Mouse (Mus musculus) kidney, embryonic 16.5 days (tissue): ENCODE results near the gene Prdm16. TPM values are rescaled to one million over a fixed set of nuclear protein-coding genes. Genes with fewer than 3 reads are reported as not detected.

Experiments used
- ATAC-seq: fragments of 200-750 bp; cut with Nextera tagmentation; 2 replicates; pipeline ENCODE4 v1.8.0; 2017; ENCODE audit warnings: moderate TSS enrichment; ENCODE audit not compliant: low FRiP score, low TSS enrichment
- H3K27ac ChIP-seq: fragments of 300-500 bp; sonication (generic); 2 replicates; pipeline ENCODE4 v1.5.1; 2014; ENCODE audit warnings: low read length
- H3K27me3 ChIP-seq: fragments of 300-500 bp; sonication (generic); 2 replicates; pipeline ENCODE4 v1.6.1; 2014; ENCODE audit warnings: low read length, control low read depth, mixed read lengths; ENCODE audit not compliant: insufficient read depth
- H3K36me3 ChIP-seq: fragments of 300-500 bp; sonication (generic); 2 replicates; pipeline ENCODE4 v1.6.1; 2014; ENCODE audit warnings: low read length, control low read depth, mixed read lengths; ENCODE audit not compliant: insufficient read depth
- H3K4me1 ChIP-seq: fragments of 300-500 bp; sonication (generic); 2 replicates; pipeline ENCODE4 v1.6.1; 2014; ENCODE audit warnings: low read length, control low read depth, mixed read lengths; ENCODE audit not compliant: insufficient read depth
- H3K4me2 ChIP-seq: fragments of 300-500 bp; sonication (generic); replicated peaks from 2 replicates; pipeline ENCODE4 v1.6.1; 2014; ENCODE audit warnings: low read depth, low read length
- H3K4me3 ChIP-seq: fragments of 300-500 bp; sonication (generic); 2 replicates; pipeline ENCODE4 v1.5.1; 2014; ENCODE audit warnings: mild to moderate bottlenecking, low read length
- H3K9ac ChIP-seq: fragments of 300-500 bp; sonication (generic); replicated peaks from 2 replicates; pipeline ENCODE4 v1.6.1; 2014; ENCODE audit warnings: low read length
- H3K9me3 ChIP-seq: fragments of 300-500 bp; sonication (generic); 2 replicates; pipeline ENCODE4 v1.6.1; 2016; ENCODE audit warnings: low read length, control low read depth
- WGBS: fragments of 180-500 bp; shearing (Covaris S2); extraction: QIAGEN DNeasy Blood & Tissue Kit; methylation state at CpG from one replicate; pipeline ENCODE4 v1.1.7; 2014; 5-methylcytosine and 5-hydroxymethylcytosine counted together
- polyA plus RNA-seq: library from polyadenylated mRNA; unstranded; fragments of >200 nt; fragmentation: Nextera tagmentation; extraction: Ambion mirVana; gene quantifications from 2 replicates; pipeline ENCODE4 v1.2.1, GENCODE M21; 2015

Gene Prdm16
- polyA plus RNA-seq, 1 experiment from 2014 or later, result 22.3 TPM

DNA sequence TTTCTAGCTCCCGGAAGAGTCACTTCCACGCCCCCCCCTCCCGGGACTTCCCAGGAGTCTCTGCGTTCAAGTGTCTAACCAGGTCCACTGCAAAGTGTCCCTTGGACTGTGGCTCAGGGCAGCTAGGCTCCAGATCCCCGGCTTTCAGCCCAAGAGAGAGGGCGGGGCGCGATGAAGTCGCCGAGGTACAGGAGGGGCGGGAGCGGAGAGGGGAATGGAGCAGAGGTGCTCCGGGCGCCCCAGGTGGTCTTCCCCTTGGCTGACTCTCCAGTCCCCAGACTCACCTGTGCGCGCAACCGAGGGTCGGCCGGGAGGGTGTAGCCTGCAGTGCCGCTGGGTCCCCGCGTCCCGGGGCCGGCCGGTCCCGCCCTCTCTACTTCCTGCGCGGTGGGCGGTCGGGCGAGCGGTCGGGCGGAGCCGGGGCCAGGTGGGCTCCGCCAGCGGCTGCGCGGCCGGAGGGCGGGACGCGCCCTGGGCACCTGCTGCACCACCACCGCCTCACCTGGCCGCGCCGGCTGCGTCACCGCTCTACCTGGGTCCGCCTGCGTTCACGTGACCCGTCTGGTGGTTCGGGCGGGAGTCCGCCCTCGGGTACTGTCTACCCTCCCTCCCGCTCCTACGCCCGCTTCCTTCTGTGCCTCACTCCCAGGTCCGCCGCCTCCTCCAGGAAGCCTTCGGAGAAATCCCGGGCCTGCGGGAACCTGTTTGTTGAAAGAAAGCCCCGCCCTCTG is 337.0 kb downstream of the Prdm16 start:
- no peaks in the 10 kb centered on the region for H3K9me3 ChIP-seq
- WGBS, result under 1% methylated on average over 62 of the region's 66 CpGs
- peak overlapping the region; percentile 69 for H3K4me2 ChIP-seq
- H3K9ac ChIP-seq, result peak overlapping the region; percentile 66
- peak; percentile 80 for ATAC-seq
- H3K27ac ChIP-seq, result peak overlapping the region; percentile 91
- H3K27me3 ChIP-seq, result peaks cover 23% of the 10 kb centered on the region
- H3K4me1 ChIP-seq, result peaks cover 33% of the 10 kb centered on the region
- no peaks in the 10 kb centered on the region for H3K36me3 ChIP-seq
- H3K4me3 ChIP-seq, result peak overlapping the region; percentile 59

DNA sequence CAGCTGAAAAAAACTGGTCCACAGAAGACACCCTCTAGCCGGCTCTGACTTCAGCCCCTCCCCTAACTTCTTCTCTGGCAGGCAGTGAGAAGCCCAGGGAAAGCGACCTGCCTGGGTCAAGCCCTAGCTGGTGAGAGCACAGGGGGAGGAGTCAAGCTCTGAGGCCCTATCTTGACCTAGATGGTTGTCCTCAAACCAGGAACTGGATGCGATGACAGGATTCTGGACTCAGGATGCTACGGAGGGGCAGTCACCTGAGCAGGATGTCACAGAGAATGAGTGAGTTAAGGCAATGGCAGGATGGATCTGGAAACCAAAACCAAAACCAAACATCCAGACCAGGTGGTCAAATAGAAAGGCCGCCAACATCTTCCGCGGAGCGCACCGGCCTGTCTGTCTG is 338.9 kb downstream of the Prdm16 start:
- Histone ChIP-seq H3K4me3 (peak overlapping the region; percentile 31), H3K4me1 (peaks cover 51% of the 10 kb centered on the region), H3K4me2 (peak overlapping the region; percentile 43), H3K36me3 (no peaks in the 10 kb centered on the region), H3K27ac (peak overlapping the region; percentile 79), H3K9ac (peak overlapping the region; percentile 52), H3K9me3 (no peaks in the 10 kb centered on the region), H3K27me3 (peaks cover 23% of the 10 kb centered on the region)
- peak; percentile 18 for ATAC-seq
- WGBS, result 23% methylated on average over 9 of the region's 9 CpGs

DNA sequence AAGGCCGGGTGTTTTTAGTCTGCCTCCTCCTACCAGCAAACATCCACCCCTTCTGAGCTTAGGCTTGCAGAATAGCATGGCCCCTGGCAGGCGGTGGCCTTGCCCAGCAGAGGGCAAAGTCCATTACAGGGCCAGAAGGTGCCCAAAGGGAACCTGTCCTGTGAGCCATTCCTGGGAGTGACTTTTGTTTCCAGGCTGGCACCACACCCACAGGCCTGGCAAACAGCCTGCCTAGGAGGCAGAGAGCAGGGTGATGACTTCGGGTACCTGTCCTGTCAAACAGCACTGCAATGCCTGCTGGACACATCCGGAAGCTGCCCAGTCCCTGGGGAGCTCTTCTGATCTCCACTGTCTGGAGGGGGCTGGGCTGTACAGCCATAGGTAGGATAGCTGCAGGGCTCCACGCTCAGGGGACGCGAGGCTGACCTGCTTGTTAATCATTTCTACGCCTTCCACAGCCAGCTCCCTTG is 342.4 kb downstream of the Prdm16 start:
- Histone ChIP-seq H3K27ac (peak overlapping the region; percentile 91), H3K4me2 (0 out of 2 replicates have a peak overlapping the region, but pooled peaks have one; percentile 14), H3K9ac (0 out of 2 replicates have a peak overlapping the region, but pooled peaks have one; percentile 4), H3K27me3 (peaks cover 7% of the 10 kb centered on the region), H3K4me1 (peaks cover 46% of the 10 kb centered on the region), H3K9me3 (no peaks in the 10 kb centered on the region), H3K4me3 (no peak overlapping the region), H3K36me3 (peaks cover 5% of the 10 kb centered on the region; the same call in 1 of the 2 replicates)
- ATAC-seq, result peak; percentile 82
- 6% methylated on average over 8 of the region's 8 CpGs for WGBS

DNA sequence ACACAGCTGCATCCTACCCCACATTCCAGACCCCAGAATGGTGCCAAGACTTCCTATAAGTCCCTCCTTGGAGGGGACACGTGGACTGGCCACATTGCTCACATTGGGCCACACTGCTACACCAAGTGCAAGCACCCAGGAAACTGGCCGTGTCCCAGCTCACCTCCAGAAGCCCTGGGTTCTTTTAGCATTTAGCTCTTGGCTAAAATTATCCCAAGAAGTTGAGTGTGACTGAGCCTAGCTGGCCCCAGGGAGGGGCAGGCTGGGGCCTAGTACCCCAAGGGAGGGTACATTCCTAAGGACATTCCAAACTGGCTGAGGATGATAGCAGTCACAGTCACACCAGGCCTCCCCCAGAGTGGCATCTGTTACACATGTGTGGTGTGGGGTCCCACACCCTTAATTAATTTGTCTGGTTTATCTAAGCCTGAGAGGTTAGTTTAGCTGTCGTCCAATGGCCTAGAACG is 342.9 kb downstream of the Prdm16 start:
- Histone ChIP-seq H3K4me3 (no peak overlapping the region), H3K9ac (peak overlapping the region; percentile 27), H3K27ac (peak overlapping the region; percentile 91), H3K4me1 (peaks cover 46% of the 10 kb centered on the region), H3K36me3 (peaks cover 5% of the 10 kb centered on the region; the same call in 1 of the 2 replicates), H3K4me2 (no peak overlapping the region), H3K9me3 (no peaks in the 10 kb centered on the region), H3K27me3 (peaks cover 2% of the 10 kb centered on the region; the same call in 1 of the 2 replicates)
- ATAC-seq, result peak; percentile 70
- 37% methylated on average over 4 of the region's 4 CpGs for WGBS

DNA sequence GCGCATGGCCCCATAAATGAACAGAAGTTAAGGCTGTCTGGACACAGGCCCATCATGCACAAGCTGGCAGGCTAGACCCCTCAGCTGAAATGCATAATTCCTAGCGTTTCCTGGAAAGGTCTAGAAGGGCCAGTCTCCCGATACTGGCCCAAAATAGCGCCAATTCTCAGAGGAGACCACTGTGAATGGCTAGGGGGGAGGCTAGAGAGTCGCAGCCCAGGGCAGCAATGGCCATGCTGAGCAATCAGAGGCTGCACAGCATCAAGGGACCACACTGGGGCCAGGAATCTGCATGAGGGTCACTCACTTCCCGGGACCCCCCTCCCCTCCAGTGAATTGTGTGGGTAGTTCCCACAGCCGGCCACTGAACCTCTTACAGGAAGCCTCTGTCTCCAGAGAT is 353.0 kb downstream of the Prdm16 start:
- Histone ChIP-seq H3K27me3 (no peaks in the 10 kb centered on the region), H3K4me2 (no peak overlapping the region), H3K9me3 (no peaks in the 10 kb centered on the region), H3K4me3 (no peak overlapping the region), H3K4me1 (no peaks in the 10 kb centered on the region), H3K9ac (no peak overlapping the region), H3K27ac (no peak overlapping the region), H3K36me3 (0 out of 2 replicates have a peak, but pooled peaks cover 4% of the 10 kb centered on the region)
- WGBS, result 57% methylated on average over 7 of the region's 7 CpGs
- ATAC-seq, result no peak

DNA sequence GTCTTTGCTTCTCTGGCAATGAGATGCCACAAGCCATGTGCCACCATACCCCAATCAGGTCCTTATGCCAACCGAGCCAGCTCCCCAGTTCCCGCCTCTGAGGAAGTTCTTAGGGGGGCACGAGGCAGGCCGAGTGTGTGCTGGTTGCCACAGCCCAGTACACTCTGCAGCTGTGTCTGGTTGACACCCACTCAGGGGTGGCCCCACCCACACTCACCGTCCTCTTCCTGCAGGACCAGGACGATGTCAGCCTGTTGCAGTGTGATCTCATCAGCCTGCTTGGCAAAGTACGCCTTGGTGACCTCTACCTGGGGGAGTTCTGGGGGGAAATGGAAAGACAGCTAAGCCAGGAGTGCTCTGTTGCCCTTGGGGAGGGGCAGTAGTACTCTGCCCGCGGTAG is 357.2 kb downstream of the Prdm16 start:
- no peak overlapping the region for H3K9ac ChIP-seq
- no peak overlapping the region for H3K4me3 ChIP-seq
- peak; percentile 67; the same call in 1 of the 2 replicates for ATAC-seq
- peaks cover 4% of the 10 kb centered on the region; the same call in 1 of the 2 replicates for H3K36me3 ChIP-seq
- no peaks in the 10 kb centered on the region for H3K9me3 ChIP-seq
- H3K4me2 ChIP-seq, result no peak overlapping the region
- 42% methylated on average over 9 of the region's 9 CpGs for WGBS
- no peaks in the 10 kb centered on the region for H3K4me1 ChIP-seq
- no peaks in the 10 kb centered on the region for H3K27me3 ChIP-seq
- H3K27ac ChIP-seq, result no peak overlapping the region

DNA sequence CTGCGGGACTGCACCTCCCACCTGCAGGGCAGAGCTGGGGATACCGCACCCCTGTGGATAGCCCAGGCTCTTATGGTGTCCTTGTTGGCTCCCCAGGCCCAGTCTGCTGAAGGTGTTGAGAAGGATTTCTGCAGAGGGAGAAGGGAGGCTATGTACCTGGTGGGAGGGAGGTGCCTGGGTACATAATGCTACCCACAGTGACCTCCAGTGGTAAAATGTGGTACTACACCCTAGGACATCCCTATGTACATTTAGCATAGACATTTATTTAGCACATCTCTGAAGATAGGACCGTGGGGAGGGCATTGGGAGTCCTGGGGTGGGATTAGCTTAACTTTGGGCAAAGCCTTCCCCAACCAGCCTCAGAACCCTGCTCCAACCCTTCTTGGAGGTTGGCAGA is 363.7 kb downstream of the Prdm16 start:
- 0 out of 2 replicates have a peak, but pooled peaks have one; percentile 29 for ATAC-seq
- peaks cover 7% of the 10 kb centered on the region; the same call in 1 of the 2 replicates for H3K4me1 ChIP-seq
- H3K9ac ChIP-seq, result no peak overlapping the region
- no peaks in the 10 kb centered on the region for H3K9me3 ChIP-seq
- no peak overlapping the region for H3K27ac ChIP-seq
- 56% methylated on average over 3 of the region's 3 CpGs for WGBS
- no peaks in the 10 kb centered on the region; the same call in 1 of the 2 replicates for H3K36me3 ChIP-seq
- H3K4me3 ChIP-seq, result no peak overlapping the region
- no peaks in the 10 kb centered on the region for H3K27me3 ChIP-seq
- H3K4me2 ChIP-seq, result no peak overlapping the region

DNA sequence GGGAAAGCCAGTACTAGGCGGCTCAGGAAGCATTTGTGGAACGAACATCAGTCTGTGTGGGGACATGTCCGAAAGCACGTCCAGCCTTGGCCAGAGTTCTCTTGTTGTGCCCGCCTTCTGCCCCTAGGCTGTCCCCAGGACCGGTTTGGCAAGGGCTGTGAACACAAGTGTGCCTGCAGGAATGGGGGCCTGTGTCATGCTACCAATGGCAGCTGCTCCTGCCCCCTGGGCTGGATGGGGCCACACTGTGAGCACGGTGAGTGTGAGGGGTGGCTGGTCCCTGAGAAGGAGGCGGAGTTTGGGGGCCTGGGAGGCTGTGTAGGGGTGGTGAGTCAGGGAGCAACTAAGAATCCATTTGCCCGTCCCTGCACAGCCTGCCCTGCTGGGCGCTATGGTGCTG is 367.2 kb downstream of the Prdm16 start:
- peak; percentile 84 for ATAC-seq
- Histone ChIP-seq H3K27ac (peak overlapping the region; percentile 75), H3K27me3 (no peaks in the 10 kb centered on the region), H3K4me2 (peak overlapping the region; percentile 32), H3K9me3 (no peaks in the 10 kb centered on the region), H3K36me3 (no peaks in the 10 kb centered on the region), H3K9ac (0 out of 2 replicates have a peak overlapping the region, but pooled peaks have one; percentile 37), H3K4me1 (peaks cover 7% of the 10 kb centered on the region; the same call in 1 of the 2 replicates), H3K4me3 (no peak overlapping the region)
- 44% methylated on average over 10 of the region's 10 CpGs for WGBS

DNA sequence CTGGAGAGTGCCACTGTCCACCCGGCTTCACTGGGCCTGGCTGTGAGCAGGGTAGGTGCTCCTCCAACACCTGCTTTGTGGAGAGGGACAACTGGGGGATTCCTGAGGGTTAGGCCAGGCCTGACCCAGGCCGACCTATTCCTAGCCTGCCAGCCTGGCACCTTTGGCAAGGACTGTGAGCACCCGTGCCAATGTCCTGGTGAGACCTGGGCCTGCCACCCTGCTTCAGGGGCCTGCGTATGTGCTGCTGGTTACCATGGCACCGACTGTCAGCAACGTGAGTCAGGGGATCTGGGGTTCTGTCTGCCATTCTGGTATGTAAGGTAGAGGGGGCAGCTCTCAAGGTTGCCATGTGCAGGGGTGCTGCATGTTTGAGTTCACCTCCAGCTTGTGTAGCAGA is 369.2 kb downstream of the Prdm16 start:
- H3K27me3 ChIP-seq, result no peaks in the 10 kb centered on the region
- 0 out of 2 replicates have a peak, but pooled peaks cover 4% of the 10 kb centered on the region for H3K36me3 ChIP-seq
- 88% methylated on average over 6 of the region's 6 CpGs for WGBS
- H3K4me2 ChIP-seq, result no peak overlapping the region
- peaks cover 7% of the 10 kb centered on the region; the same call in 1 of the 2 replicates for H3K4me1 ChIP-seq
- peaks cover 8% of the 10 kb centered on the region for H3K9me3 ChIP-seq
- H3K9ac ChIP-seq, result no peak overlapping the region
- no peak overlapping the region for H3K27ac ChIP-seq
- ATAC-seq, result no peak
- H3K4me3 ChIP-seq, result no peak overlapping the region
